ENCODE assay signal across 7 mouse cellular contexts in the genomic region with DNA sequence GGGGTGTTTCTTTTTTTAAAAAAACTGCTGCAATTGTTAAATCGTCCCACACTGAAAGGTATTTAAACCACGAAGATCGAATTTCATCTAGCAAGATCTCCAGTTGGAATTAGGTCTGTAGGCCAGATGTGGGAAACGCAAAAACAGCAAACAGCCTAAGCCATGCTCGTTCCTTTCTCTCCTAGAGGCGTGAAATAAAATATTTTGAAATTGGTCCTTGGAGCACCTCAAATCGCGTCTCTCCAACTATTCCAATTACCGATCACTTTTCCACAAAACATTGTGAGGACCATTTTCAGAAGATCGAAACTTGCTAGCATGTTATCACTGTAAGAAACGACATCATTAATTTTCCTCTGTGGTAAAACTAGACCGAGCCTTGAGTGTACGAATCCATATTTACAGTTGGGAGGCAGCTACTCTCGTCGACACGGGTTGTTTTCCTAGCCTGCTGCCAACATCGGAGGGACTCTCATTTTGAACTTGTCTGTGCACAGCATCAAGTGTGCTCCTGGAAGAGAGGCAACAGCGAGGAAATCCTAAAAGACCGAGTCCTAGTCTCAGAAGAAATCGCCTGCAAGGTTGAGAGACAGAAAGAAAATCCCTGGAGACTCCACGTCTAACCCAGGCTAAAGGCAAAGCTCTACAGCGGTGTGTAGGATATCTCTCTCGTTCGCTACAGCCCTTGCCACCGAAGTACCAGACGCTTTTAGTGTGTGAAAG. TPM values are rescaled to one million over a fixed set of nuclear protein-coding genes. Genes with fewer than 3 reads are reported as not detected.
A peak's percentile ranks its signal among the peaks of the same experiment; 100 is the strongest.
DNase-seq lines count a peak whose midpoint lies in the region; ATAC-seq lines count a peak whose summit lies in the region.

No protein-coding gene starts in this region.

- peaks cover 6% of the 10 kb centered on the region; the same call in 1 of the 2 replicates for H3K4me1 ChIP-seq in forebrain, embryonic 11.5 days (replicated peaks; ENCODE audit: control insufficient read depth, insufficient read depth, low read length)

- H3K36me3 ChIP-seq in forebrain, embryonic 11.5 days (ENCODE audit: control insufficient read depth, insufficient read depth, low read length): peaks cover 5% of the 10 kb centered on the region; the same call in 1 of the 2 replicates

- under 1% methylated on average over 26 of the region's 26 CpGs for WGBS in forebrain, embryonic 11.5 days

- H3K9ac ChIP-seq in forebrain, embryonic 11.5 days (ENCODE audit: low read length): peak overlapping the region; percentile 99

- no peak for ATAC-seq in forebrain, embryonic 11.5 days (replicated peaks; ENCODE audit: low FRiP score)

- H3K27ac ChIP-seq in forebrain, embryonic 11.5 days (ENCODE audit: low read depth, low read length): peak overlapping the region; percentile 99

- intact Hi-C loops in heart, postnatal 36 days (cut with DNase I): loop anchor here (2.0 to 5.0 kb wide), 10 partner anchors 53 to 1413 kb away; no protein-coding TSS in a partner anchor

- H3K4me3 ChIP-seq in forebrain, embryonic 11.5 days (ENCODE audit: low read depth, low read length): peak overlapping the region; percentile 80

- H3K27me3 ChIP-seq in forebrain, embryonic 11.5 days (ENCODE audit: control insufficient read depth, insufficient read depth, low read length): no peaks in the 10 kb centered on the region

- DNase-seq in Muller cell, postnatal 12 days (ENCODE audit: inconsistent ontology term): peak; percentile 72
- peak; percentile 51 for DNase-seq in brain, adult 2 months (ENCODE audit: low read depth, low spot score)
- DNase-seq in forebrain, embryonic 11.5 days (ENCODE audit: low spot score): peak; percentile 66
- peak; percentile 41 to 71 for DNase-seq in heart, postnatal 36 days
- peak; percentile 45 to 53 for DNase-seq in layer of hippocampus, postnatal 14 days (ENCODE audit: low spot score in 2 of 2)
- peak; percentile 12 for DNase-seq in lung, postnatal 25 days (ENCODE audit: low spot score)
- peak; percentile 11 for DNase-seq in skeletal muscle tissue, adult 2 months (ENCODE audit: low read depth, low spot score)

- peak overlapping the region; percentile 80 for H3K4me2 ChIP-seq in forebrain, embryonic 11.5 days (ENCODE audit: low read depth, low read length, severe bottlenecking)

- H3K9me3 ChIP-seq in forebrain, embryonic 11.5 days (ENCODE audit: control insufficient read depth, low read length): no peaks in the 10 kb centered on the region

RNA-seq across cellular contexts. Expression of gene Marcks, which starts 0.9 kb away (rescaled TPM):
- polyA plus RNA-seq in forebrain, embryonic 11.5 days (2014; fragmentation: Nextera tagmentation; extraction: Ambion mirVana): 314 and 331 TPM in 2 replicates
- total RNA-seq in heart, postnatal 36 days (2021): 10 to 100 TPM; 39.9 to 48.3 TPM
- total RNA-seq in layer of hippocampus, postnatal 14 days (2021): 100 to 1,000 TPM; 208 to 214 TPM

Comparison
In these comparisons a context has a peak if more than half of its experiments do, and no peak if none do; other contexts are left out.
1. DNase-seq: peak in every context shown above with its lines; median percentile 72 in Muller cell, postnatal 12 days; 66 in forebrain, embryonic 11.5 days; 56 in heart, postnatal 36 days; 51 in brain, adult 2 months; 49 in layer of hippocampus, postnatal 14 days; 12 in lung, postnatal 25 days; 11 in skeletal muscle tissue, adult 2 months.
2. RNA of gene Marcks, which starts 0.9 kb away (total RNA-seq): 208 to 214 TPM in layer of hippocampus, postnatal 14 days; 39.9 to 48.3 TPM in heart, postnatal 36 days; every median in the first group is over 4 times any median in the second.